Mouse (Mus musculus) embryonic fibroblast, embryonic 13.5 days (primary cell): ENCODE measurements at regions not wholly inside any gene's neighbourhood (a gene's known extent, or its start where the extent isn't known, plus 50 kb on each side); places are given as distances from the start of the nearest gene placed in this dataset.

Source experiments
- H3K27ac ChIP-seq: 2 replicates; pipeline ENCODE4 v1.5.1; 2012; ENCODE audit warnings: low read length, control low read depth, inconsistent platforms; ENCODE audit not compliant: insufficient read depth
- H3K4me1 ChIP-seq: 2 replicates; pipeline ENCODE4 v1.6.1; 2011; ENCODE audit warnings: low read length; ENCODE audit not compliant: control insufficient read depth, insufficient read depth
- H3K4me3 ChIP-seq: 2 replicates; pipeline ENCODE4 v1.5.1; 2011; ENCODE audit warnings: mild to moderate bottlenecking, control low read depth, low read length; ENCODE audit not compliant: insufficient read depth
- CTCF ChIP-seq: IDR thresholded peaks from 2 replicates; pipeline ENCODE4 v1.5.1; 2011; ENCODE audit warnings: mild to moderate bottlenecking, control low read depth, low read length, moderate library complexity, borderline replicate concordance; ENCODE audit not compliant: insufficient read depth
- POLR2A ChIP-seq: IDR thresholded peaks from 2 replicates; pipeline ENCODE4 v1.6.1; 2011; ENCODE audit warnings: low read depth, mild to moderate bottlenecking, control low read depth, low read length, moderate library complexity

DNA sequence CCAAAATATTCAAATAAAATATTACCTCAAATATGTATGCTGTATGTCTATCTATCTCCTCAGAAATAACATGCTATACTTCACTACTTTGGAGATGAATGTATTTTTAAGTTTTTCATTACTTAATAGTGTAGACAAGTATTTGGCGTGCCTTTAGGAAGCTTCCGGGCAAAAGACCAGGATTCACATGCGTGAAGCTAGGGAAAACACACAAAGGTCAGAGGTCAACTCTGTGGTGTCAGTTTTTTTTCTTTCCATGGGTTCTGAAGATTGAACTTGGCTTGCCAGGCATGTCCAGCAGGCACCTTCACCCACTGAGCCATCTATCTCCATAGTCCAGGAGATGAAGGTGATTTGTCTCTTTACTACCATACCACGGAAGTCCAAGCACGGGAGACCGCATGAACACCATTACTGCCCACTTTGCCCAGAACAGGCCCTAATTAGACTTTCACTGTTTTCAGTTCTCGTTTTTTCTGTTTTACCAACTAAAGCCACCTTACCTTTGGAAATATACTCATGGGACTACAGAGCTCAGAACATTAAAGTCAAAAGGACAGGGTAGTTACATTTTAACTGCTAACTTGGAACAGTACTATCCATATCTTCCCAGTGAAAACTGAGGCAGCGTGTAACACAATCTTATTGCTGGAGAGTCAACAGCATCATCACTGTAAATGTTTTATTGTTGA is 76.9 kb upstream of the Ak4 start:
- no peak for TF ChIP-seq CTCF
- TF ChIP-seq POLR2A: no peak
- Histone ChIP-seq H3K27ac (no peak overlapping the region), H3K4me3 (no peak overlapping the region), H3K4me1 (no peaks in the 10 kb centered on the region)

DNA sequence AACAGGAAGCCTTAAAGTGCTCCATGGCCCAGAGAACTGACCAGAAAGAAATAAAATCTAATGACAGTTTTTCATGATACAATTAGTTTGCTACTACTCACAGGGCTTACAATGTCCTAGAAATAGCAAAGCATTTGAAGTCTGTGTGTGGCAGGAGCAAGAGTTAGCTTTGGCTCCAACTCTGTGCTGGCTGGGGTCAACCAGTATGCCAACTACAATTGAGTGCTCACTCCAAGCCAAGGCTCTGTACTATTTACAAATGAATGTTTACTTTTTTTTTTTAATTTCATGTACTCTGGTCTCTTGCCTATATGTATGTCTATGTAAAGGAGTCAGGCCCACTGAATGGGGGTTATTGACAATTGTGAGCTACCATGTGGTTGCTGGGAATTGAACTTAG is 75.7 kb upstream of the Jak1 start:
- no peak overlapping the region for H3K27ac ChIP-seq
- H3K4me3 ChIP-seq: no peak overlapping the region
- TF ChIP-seq POLR2A (no peak), CTCF (no peak)
- H3K4me1 ChIP-seq: no peaks in the 10 kb centered on the region

DNA sequence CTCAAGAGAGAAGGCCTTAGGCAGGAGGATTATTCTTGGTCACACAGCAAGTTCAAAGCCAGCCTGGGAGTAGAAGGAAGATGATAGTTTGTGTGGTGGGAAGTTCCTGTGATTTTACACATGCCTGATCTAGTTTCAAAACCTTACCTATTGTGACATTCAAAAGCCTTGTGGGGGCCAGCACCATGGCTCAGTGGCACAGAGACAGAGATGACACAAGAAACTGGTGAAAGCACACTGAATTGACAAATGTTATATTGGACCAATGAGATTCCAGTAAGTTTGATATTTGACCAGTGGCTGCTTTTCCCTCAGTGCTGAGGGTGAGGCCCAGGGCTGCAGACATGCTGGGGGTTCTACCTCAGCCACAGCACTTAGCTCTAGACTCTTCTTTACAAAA is 73.1 kb upstream of the Jak1 start:
- H3K4me3 ChIP-seq: no peak overlapping the region

DNA sequence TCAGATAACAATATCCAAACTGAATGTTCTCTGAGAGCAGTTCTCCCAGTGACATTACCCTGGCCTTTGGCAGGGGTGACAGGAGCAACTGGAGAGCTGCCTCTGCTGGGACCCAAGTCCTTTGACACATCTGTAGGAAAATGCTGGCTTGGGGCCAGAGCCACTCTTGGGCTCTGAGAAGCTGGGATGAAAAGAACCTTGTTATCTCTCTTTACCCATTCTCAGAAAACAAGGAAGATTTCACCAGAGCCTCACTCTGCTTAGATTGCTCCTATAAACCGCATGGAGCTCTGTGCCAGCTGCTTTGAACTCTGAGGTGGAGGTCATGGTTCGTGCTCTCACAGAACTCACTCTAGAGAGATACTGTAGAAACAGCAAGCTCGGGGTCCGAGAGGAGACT is 71.7 kb upstream of the Jak1 start:
- no peak for TF ChIP-seq POLR2A
- no peak for TF ChIP-seq CTCF
- Histone ChIP-seq H3K27ac (no peak overlapping the region), H3K4me3 (no peak overlapping the region), H3K4me1 (no peaks in the 10 kb centered on the region; the same call in 1 of the 2 replicates)

More for the DNA sequence above, 73.1 kb upstream of the Jak1 start:
- Histone ChIP-seq H3K4me1 (no peaks in the 10 kb centered on the region), H3K27ac (no peak overlapping the region)
- TF ChIP-seq CTCF (no peak), POLR2A (no peak)

DNA sequence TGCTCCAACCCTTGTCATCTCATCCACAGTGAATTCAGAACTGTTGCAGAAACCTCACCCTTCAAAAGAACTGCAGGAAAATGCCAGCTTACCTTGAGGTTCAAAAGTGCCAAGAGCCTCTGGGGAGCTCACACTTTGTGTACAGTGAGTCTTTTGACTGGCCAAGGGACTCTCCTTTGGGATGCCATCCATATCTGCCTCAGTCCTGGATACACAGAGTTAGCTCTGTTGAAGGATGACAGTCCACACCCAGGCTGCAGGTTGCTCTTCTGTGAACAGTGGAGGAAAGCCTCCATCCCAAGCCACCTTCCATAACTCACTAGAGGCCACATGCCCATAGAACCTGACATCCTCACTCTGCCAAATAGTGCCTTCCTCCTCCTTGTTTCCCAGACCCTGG is 71.3 kb upstream of the Jak1 start:
- H3K27ac ChIP-seq: no peak overlapping the region
- TF ChIP-seq CTCF (no peak), POLR2A (no peak)
- no peaks in the 10 kb centered on the region; the same call in 1 of the 2 replicates for H3K4me1 ChIP-seq
- no peak overlapping the region for H3K4me3 ChIP-seq

DNA sequence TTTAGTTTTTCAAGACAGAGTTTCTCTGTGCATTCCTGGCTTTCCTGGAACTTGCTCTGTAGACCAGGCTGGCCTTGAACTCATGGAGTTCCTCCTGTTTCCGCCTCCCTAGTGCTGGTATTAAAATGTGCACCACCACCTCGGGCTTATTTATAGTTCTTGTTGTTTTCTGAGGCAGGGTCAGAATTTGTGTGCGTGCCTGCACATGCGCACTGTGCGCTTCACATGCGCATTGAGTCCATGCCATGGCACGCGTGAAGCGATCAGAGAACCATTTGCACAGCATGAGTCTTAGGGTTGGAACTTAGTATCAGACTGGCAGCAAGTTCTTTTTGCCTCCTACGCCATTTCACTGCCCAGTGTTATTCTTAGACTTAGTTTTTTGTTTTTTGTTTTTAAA is 68.8 kb upstream of the Jak1 start:
- Histone ChIP-seq H3K27ac (no peak overlapping the region), H3K4me3 (no peak overlapping the region), H3K4me1 (no peaks in the 10 kb centered on the region; the same call in 1 of the 2 replicates)
- no peak for TF ChIP-seq CTCF
- no peak for TF ChIP-seq POLR2A

DNA sequence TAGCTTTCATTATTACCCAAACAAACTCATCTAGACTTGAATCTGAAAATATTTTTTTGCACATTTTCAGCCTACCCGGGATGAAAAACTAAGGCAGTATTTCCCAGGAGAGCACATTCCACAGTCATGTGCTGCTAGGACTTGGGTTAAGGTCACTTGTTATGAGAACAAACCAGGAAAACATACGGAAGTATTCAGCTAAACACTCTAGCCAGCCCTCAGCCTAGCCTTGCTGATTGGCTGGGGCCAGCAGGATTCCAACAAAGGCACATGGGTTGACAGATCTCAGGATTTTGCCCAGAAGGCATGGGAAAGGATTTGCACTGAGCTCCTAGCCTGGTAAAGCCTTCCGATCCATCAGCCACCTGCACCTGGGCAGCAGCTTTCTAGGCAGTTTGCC is 68.0 kb upstream of the Jak1 start:
- H3K4me1 ChIP-seq: no peaks in the 10 kb centered on the region; the same call in 1 of the 2 replicates
- H3K4me3 ChIP-seq: no peak overlapping the region
- TF ChIP-seq CTCF: no peak
- no peak for TF ChIP-seq POLR2A
- no peak overlapping the region for H3K27ac ChIP-seq

DNA sequence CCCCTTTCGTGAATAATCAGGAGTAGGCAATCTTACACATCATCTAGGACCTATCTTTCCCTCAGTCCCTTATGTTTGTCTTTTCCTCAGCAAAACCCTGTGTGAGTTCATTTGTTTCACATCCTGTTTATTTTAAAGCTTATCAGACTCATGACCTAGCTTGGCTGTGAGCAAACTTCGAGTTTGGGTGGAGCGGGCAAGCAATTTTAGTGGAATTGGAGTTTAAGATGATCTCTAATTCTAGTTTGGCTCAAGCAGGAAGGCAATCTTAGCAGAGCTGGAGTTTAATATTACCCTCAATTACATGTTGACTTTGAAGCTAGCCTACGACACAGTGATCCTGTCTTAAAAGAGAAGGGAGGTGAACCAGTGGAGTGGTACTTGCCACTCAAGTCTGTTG is 66.1 kb upstream of the Jak1 start:
- Histone ChIP-seq H3K27ac (no peak overlapping the region), H3K4me1 (no peaks in the 10 kb centered on the region; the same call in 1 of the 2 replicates), H3K4me3 (no peak overlapping the region)
- TF ChIP-seq POLR2A (no peak), CTCF (no peak)

DNA sequence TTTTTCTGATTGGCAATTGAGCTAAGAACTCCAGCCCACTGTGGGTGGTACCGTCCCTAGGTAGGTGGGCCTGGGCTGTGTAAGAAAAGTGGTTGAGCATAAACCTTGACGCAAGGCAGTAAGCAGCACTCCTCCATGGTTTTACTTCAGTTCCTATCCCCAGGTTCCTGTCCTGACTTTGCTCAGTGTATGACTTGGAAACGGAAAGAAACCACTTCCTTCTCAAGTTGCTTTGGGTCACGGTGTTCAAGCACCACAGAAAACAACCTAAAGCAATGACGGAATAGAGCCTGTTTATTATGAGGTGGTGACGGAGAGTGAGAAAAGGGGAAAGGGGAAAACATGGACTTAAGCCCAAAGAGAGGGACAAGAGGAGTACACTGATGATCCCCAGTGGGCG is 64.0 kb upstream of the Jak1 start:
- Histone ChIP-seq H3K4me1 (no peaks in the 10 kb centered on the region; the same call in 1 of the 2 replicates), H3K4me3 (no peak overlapping the region), H3K27ac (no peak overlapping the region)
- TF ChIP-seq POLR2A: no peak
- no peak for TF ChIP-seq CTCF

DNA sequence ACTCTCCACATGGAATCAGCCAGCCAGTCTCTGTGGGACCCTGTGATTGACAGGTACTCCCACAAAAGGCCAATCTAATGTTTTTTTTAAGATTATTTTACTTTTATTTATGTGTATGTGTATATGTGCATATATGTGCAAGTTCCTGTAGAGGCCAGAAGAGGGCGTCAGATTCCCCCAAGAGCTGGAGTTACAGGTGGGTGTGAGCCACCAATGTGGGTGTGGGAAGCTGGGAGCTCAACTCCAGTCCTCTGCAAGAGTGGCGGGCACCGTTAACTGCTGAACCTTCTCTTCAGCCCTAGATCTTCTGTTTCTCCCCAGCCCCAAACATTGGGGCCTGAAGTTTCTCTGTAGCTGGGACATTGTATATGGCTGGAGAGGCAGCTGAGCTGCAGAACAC is 61.0 kb upstream of the Jak1 start:
- H3K27ac ChIP-seq: no peak overlapping the region
- TF ChIP-seq CTCF (no peak), POLR2A (no peak)

More for the DNA sequence above, 61.0 kb upstream of the Jak1 start:
- Histone ChIP-seq H3K4me1 (no peaks in the 10 kb centered on the region), H3K4me3 (no peak overlapping the region)
